Mouse (Mus musculus): ENCODE measurements around the gene Lamtor2. TPM values are rescaled to one million over a fixed set of nuclear protein-coding genes. Genes with fewer than 3 reads are reported as not detected.

The Lamtor2 gene
- total and polyA plus RNA-seq, 2 experiments, result 125 to 201 TPM

- Histone ChIP-seq H3K4me1 (ENCODE audit: control insufficient read depth, insufficient read depth, low read length) (no peaks in the 10 kb centered on the region), H3K4me3 (ENCODE audit: insufficient read depth, low read depth, low read length) (peak overlapping the region; percentile 50), H3K27me3 (ENCODE audit: control insufficient read depth, insufficient read depth, low read length) (no peaks in the 10 kb centered on the region), H3K27ac (replicated peaks; ENCODE audit: insufficient read depth, low read depth, low read length) (no peak overlapping the region), H3K79me2 (ENCODE audit: control insufficient read depth, insufficient read depth, low read length) (no peaks in the 10 kb centered on the region), H3K9ac (ENCODE audit: low read depth, low read length) (peak overlapping the region; percentile 60), H3K36me3 (ENCODE audit: control insufficient read depth, insufficient read depth, low read length) (no peaks in the 10 kb centered on the region)
- 16% methylated on average over 63 of the region's 64 CpGs for WGBS
- peak; percentile 34 for DNase-seq (ENCODE audit: extremely low read depth, low read depth, low spot score)
- TF ChIP-seq CTCF (IDR thresholded peaks at IDR 0.05; ENCODE audit: low read depth, low read length), result 0 out of 2 replicates have a peak, but pooled peaks have one; percentile 5
- TF ChIP-seq POLR2A (IDR thresholded peaks at IDR 0.05; ENCODE audit: extremely low read depth, insufficient read depth, low read length), result peak; percentile 30; the same call in 1 of the 2 replicates
Observed at GRCm38 (mm10) chr3:88536103-88536930, 16.6 kb downstream of the Lamtor2 start.

- Histone ChIP-seq H3K27me3 (ENCODE audit: control insufficient read depth, insufficient read depth, low read length) (no peaks in the 10 kb centered on the region), H3K4me3 (ENCODE audit: insufficient read depth, low read depth, low read length) (no peak overlapping the region), H3K27ac (replicated peaks; ENCODE audit: insufficient read depth, low read depth, low read length) (no peak overlapping the region), H3K79me2 (ENCODE audit: control insufficient read depth, insufficient read depth, low read length) (no peaks in the 10 kb centered on the region), H3K36me3 (ENCODE audit: control insufficient read depth, insufficient read depth, low read length) (no peaks in the 10 kb centered on the region), H3K4me1 (ENCODE audit: control insufficient read depth, insufficient read depth, low read length) (no peaks in the 10 kb centered on the region), H3K9ac (ENCODE audit: low read depth, low read length) (no peak overlapping the region)
- no peak for DNase-seq (ENCODE audit: extremely low read depth, low read depth, low spot score)
- 95% methylated on average over 4 of the region's 4 CpGs for WGBS
- no peak for TF ChIP-seq POLR2A (IDR thresholded peaks at IDR 0.05; ENCODE audit: extremely low read depth, insufficient read depth, low read length)
- TF ChIP-seq CTCF (IDR thresholded peaks at IDR 0.05; ENCODE audit: low read depth, low read length), result no peak
Observed at GRCm38 (mm10) chr3:88535527-88535926, 17.3 kb downstream of the Lamtor2 start.

GRCm38 (mm10) chr3:88535005-88535404 is 17.9 kb downstream of the Lamtor2 start:
- TF ChIP-seq CTCF (IDR thresholded peaks at IDR 0.05; ENCODE audit: low read depth, low read length) (no peak), POLR2A (IDR thresholded peaks at IDR 0.05; ENCODE audit: extremely low read depth, insufficient read depth, low read length) (no peak)
- Histone ChIP-seq H3K4me3 (ENCODE audit: insufficient read depth, low read depth, low read length) (no peak overlapping the region), H3K27me3 (ENCODE audit: control insufficient read depth, insufficient read depth, low read length) (no peaks in the 10 kb centered on the region), H3K79me2 (ENCODE audit: control insufficient read depth, insufficient read depth, low read length) (no peaks in the 10 kb centered on the region), H3K9ac (ENCODE audit: low read depth, low read length) (no peak overlapping the region), H3K27ac (replicated peaks; ENCODE audit: insufficient read depth, low read depth, low read length) (no peak overlapping the region), H3K4me1 (ENCODE audit: control insufficient read depth, insufficient read depth, low read length) (no peaks in the 10 kb centered on the region), H3K36me3 (ENCODE audit: control insufficient read depth, insufficient read depth, low read length) (no peaks in the 10 kb centered on the region)
- 85% methylated on average over 3 of the region's 3 CpGs for WGBS
- DNase-seq (ENCODE audit: extremely low read depth, low read depth, low spot score), result no peak

- 40% methylated on average over 5 of the region's 5 CpGs for WGBS
- DNase-seq (ENCODE audit: extremely low read depth, low read depth, low spot score), result no peak
- TF ChIP-seq POLR2A (IDR thresholded peaks at IDR 0.05; ENCODE audit: extremely low read depth, insufficient read depth, low read length) (no peak), CTCF (IDR thresholded peaks at IDR 0.05; ENCODE audit: low read depth, low read length) (no peak)
- Histone ChIP-seq H3K4me3 (ENCODE audit: insufficient read depth, low read depth, low read length) (no peak overlapping the region), H3K79me2 (ENCODE audit: control insufficient read depth, insufficient read depth, low read length) (no peaks in the 10 kb centered on the region), H3K27ac (replicated peaks; ENCODE audit: insufficient read depth, low read depth, low read length) (no peak overlapping the region), H3K27me3 (ENCODE audit: control insufficient read depth, insufficient read depth, low read length) (no peaks in the 10 kb centered on the region), H3K9ac (ENCODE audit: low read depth, low read length) (no peak overlapping the region), H3K36me3 (ENCODE audit: control insufficient read depth, insufficient read depth, low read length) (no peaks in the 10 kb centered on the region), H3K4me1 (ENCODE audit: control insufficient read depth, insufficient read depth, low read length) (no peaks in the 10 kb centered on the region)
Observed at GRCm38 (mm10) chr3:88533706-88534105, 19.2 kb downstream of the Lamtor2 start.

DNA sequence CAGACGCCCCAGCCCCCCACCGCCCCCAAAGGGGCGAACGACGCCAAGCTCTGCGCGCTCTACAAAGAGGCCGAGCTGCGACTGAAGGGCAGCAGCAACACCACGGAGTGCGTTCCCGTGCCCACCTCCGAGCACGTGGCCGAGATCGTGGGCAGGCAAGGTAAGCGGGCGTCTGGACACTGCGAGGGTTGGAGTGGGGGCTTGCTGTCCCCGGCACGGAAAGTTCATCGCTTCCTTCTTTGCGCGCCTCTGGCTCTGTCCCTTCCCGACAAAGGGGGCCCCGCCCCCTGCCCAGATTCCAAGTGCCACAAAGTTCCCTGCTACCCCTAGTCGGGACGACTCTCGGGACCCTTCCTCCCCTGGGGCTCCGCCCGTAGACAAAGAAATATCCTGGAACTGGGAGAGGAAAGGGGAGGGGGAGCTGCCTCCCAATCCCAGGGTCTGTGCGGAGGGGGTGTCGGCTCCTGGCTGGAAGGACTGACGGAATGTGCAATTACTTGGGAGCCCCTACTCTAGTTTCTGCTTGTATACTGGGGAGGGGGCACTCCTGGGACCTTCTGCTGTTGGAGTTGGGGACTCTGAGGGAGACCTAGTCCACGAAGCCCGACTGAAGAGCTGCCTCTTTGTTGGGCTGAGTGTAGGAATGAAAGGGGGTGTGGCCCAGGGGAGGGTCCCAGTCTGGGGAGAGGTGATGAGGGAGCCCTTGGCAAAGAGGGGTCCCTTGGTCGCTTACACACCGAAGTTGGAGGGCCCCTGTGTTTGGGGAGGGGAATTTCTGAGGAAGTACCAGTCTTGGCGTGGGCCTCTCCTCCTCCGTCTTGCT is 20.0 kb downstream of the Lamtor2 start:
- peak overlapping the region; percentile 69 for H3K9ac ChIP-seq (ENCODE audit: low read depth, low read length)
- no peaks in the 10 kb centered on the region for H3K79me2 ChIP-seq (ENCODE audit: control insufficient read depth, insufficient read depth, low read length)
- no peaks in the 10 kb centered on the region for H3K4me1 ChIP-seq (ENCODE audit: control insufficient read depth, insufficient read depth, low read length)
- no peak overlapping the region for H3K27ac ChIP-seq (replicated peaks; ENCODE audit: insufficient read depth, low read depth, low read length)
- WGBS, result 11% methylated on average over 40 of the region's 40 CpGs
- H3K27me3 ChIP-seq (ENCODE audit: control insufficient read depth, insufficient read depth, low read length), result no peaks in the 10 kb centered on the region
- TF ChIP-seq POLR2A (IDR thresholded peaks at IDR 0.05; ENCODE audit: extremely low read depth, insufficient read depth, low read length) (no peak), CTCF (IDR thresholded peaks at IDR 0.05; ENCODE audit: low read depth, low read length) (no peak)
- no peaks in the 10 kb centered on the region for H3K36me3 ChIP-seq (ENCODE audit: control insufficient read depth, insufficient read depth, low read length)
- peak overlapping the region; percentile 59; the same call in 1 of the 2 replicates for H3K4me3 ChIP-seq (ENCODE audit: insufficient read depth, low read depth, low read length)
- DNase-seq (ENCODE audit: extremely low read depth, low read depth, low spot score), result no peak

Data from liver, adult 2 months (tissue).